Mouse (Mus musculus) activated CD4-positive, CD25-positive, alpha-beta regulatory T cell, adult 4 months (primary cell): ENCODE measurements around the gene Leo1. TPM values are rescaled to one million over a fixed set of nuclear protein-coding genes. Genes with fewer than 3 reads are reported as not detected.
"Not testable (repeated sequence)": the region's sequence is repeated elsewhere in the genome, so short reads cannot be mapped to it uniquely, and the experiment has no call there.

Experiments
- ATAC-seq: one replicate; pipeline ENCODE4 v1.8.0; 2017
- polyA plus RNA-seq, 2 experiments: library from polyadenylated mRNA; unstranded; fragments of 100-300 nt; shearing (Covaris generic); gene quantifications; one replicate each; pipeline ENCODE4 v1.2.1; 2017

Leo1 gene
- polyA plus RNA-seq, 2 experiments from 2014 or later = 33.4 to 43.1 TPM

- no peak for ATAC-seq
Observed at GRCm38 (mm10) chr9:75477212-75477611, 35.9 kb downstream of the Leo1 start.

GRCm38 (mm10) chr9:75479106-75479725 lies 37.9 kb downstream of the Leo1 start:
- no peak for ATAC-seq

GRCm38 (mm10) chr9:75480536-75481075 lies 39.3 kb downstream of the Leo1 start:
- no peak for ATAC-seq

- ATAC-seq = no peak
Observed at GRCm38 (mm10) chr9:75485231-75485630, 43.9 kb downstream of the Leo1 start.

GRCm38 (mm10) chr9:75488255-75488654 lies 46.9 kb downstream of the Leo1 start:
- ATAC-seq = not testable (repeated sequence)

- no peak for ATAC-seq
Observed at GRCm38 (mm10) chr9:75494407-75495005, 53.2 kb downstream of the Leo1 start.

- ATAC-seq = no peak
Observed at GRCm38 (mm10) chr9:75495945-75496344, 54.6 kb downstream of the Leo1 start.

- no peak for ATAC-seq
Observed at GRCm38 (mm10) chr9:75498571-75498970, 57.2 kb downstream of the Leo1 start.

GRCm38 (mm10) chr9:75504311-75504710 lies 63.0 kb downstream of the Leo1 start:
- ATAC-seq = no peak

- no peak for ATAC-seq
Observed at GRCm38 (mm10) chr9:75511236-75511939, 70.1 kb downstream of the Leo1 start.

GRCm38 (mm10) chr9:75515464-75516113 lies 74.3 kb downstream of the Leo1 start:
- ATAC-seq = peak; percentile 65

Other genes starting within 250 kb of the Leo1 start
- gene Myo5c, start 209.5 kb upstream of the Leo1 start, polyA plus RNA-seq = not detected
- gene Gnb5, start 135.2 kb upstream of the Leo1 start, polyA plus RNA-seq = 10 to 100 TPM in 1 of 2 experiments, 1 to 10 TPM in 1; 7.4 to 10.3 TPM
- gene Bcl2l10, start 93.8 kb upstream of the Leo1 start, polyA plus RNA-seq = not detected
- gene Mapk6, start 31.5 kb upstream of the Leo1 start, polyA plus RNA-seq = 10 to 100 TPM; 43.5 to 51.0 TPM
- 100 to 1,000 TPM; 159 to 175 TPM for gene Tmod3, start 118.1 kb downstream of the Leo1 start, polyA plus RNA-seq
- not detected for gene Tmod2, start 169.8 kb downstream of the Leo1 start, polyA plus RNA-seq
- 1 to 10 TPM; 3.8 to 5.4 TPM for gene Lysmd2, start 184.2 kb downstream of the Leo1 start, polyA plus RNA-seq
- not detected for gene Scg3, start 242.5 kb downstream of the Leo1 start, polyA plus RNA-seq